Mouse (Mus musculus) embryonic facial prominence, embryonic 10.5 days (tissue): ENCODE results near the gene Myo18a. TPM values are rescaled to one million over a fixed set of nuclear protein-coding genes. Genes with fewer than 3 reads are reported as not detected.
A peak's percentile ranks its signal among the peaks of the same experiment; 100 is the strongest.

ENCODE experiments used
- DNase-seq: peaks from one replicate; pipeline ENCODE4 v3.0.0-alpha.2; 2017; ENCODE audit warnings: low spot score
- H3K27ac ChIP-seq: fragments of 300-500 bp; sonication (generic); replicated peaks from 2 replicates; pipeline ENCODE4 v1.5.1; 2016; ENCODE audit warnings: mild to moderate bottlenecking
- H3K27me3 ChIP-seq: fragments of 300-500 bp; sonication (generic); replicated peaks from 2 replicates; pipeline ENCODE4 v1.6.1; 2016; ENCODE audit warnings: low read depth, mild to moderate bottlenecking; ENCODE audit not compliant: poor library complexity, severe bottlenecking
- H3K36me3 ChIP-seq: fragments of 300-500 bp; sonication (generic); replicated peaks from 2 replicates; pipeline ENCODE4 v1.6.1; 2016; ENCODE audit warnings: mild to moderate bottlenecking, moderate library complexity
- H3K4me1 ChIP-seq: fragments of 300-500 bp; sonication (generic); 2 replicates; pipeline ENCODE4 v1.6.1; 2016
- H3K4me3 ChIP-seq: fragments of 300-500 bp; sonication (generic); 2 replicates; pipeline ENCODE4 v1.5.1; 2016; ENCODE audit warnings: mild to moderate bottlenecking, moderate library complexity
- H3K9me3 ChIP-seq: fragments of 300-500 bp; sonication (generic); 2 replicates; pipeline ENCODE4 v1.6.1; 2016; ENCODE audit warnings: mild to moderate bottlenecking
- WGBS: fragments of 180-500 bp; shearing (Covaris S2); methylation state at CpG from one replicate; pipeline ENCODE4 v1.1.7; 2016; 5-methylcytosine and 5-hydroxymethylcytosine counted together
- polyA plus RNA-seq: library from polyadenylated mRNA; unstranded; fragments of >200 nt; fragmentation: Nextera tagmentation; extraction: Ambion mirVana; gene quantifications from 2 replicates; pipeline ENCODE4 v1.2.1, GENCODE M21; 2016

The Myo18a gene
- polyA plus RNA-seq, 1 experiment from 2014 or later = 27.2 TPM

DNA sequence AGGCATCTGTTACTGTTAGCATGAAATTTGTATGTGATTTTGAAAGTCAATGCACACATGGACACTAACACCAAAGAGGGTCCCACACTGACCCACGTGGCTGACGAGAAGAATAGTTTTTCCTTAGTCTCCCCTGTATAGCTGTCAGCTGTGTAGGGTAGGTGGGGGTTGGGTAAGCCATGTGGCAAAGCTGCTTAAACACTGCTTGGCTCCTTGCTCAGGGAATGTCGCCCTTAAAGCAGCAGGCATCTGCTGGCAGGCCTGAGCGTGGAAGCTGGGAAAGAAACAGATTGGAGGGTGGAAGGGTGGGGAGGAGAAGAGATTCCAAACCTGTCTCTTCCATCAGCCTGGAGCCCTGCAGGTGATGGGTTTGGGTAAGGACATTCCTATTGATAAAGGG lies 108.4 kb downstream of the Myo18a start:
- no peaks in the 10 kb centered on the region for H3K36me3 ChIP-seq
- H3K27me3 ChIP-seq = peaks cover 85% of the 10 kb centered on the region
- peaks cover 65% of the 10 kb centered on the region for H3K4me1 ChIP-seq
- WGBS = 25% methylated on average over 4 of the region's 4 CpGs
- H3K27ac ChIP-seq = no peak overlapping the region; the same call in 1 of the 2 replicates
- no peak overlapping the region for H3K4me3 ChIP-seq
- H3K9me3 ChIP-seq = 0 out of 2 replicates have a peak, but pooled peaks cover 2% of the 10 kb centered on the region
- DNase-seq = no peak

DNA sequence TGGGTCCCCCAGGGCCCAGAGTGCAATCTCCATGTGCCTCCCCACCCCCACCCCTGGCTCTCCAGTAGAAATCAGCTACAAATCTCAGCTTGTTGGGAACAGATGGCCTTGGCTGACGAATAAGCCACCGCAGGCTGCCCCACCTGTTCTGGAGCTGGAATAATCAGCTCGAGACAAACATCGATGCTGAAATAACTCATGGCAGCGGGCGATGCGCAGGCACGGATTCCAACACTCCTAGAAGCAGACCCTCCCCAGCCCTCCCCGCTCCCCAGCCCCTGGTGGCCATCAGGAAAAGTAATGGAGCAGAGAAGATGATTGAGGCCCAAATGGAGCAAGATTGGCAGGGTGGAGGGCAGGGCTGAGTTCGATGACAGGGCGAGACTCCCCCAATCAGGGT lies 109.2 kb downstream of the Myo18a start:
- H3K36me3 ChIP-seq = no peaks in the 10 kb centered on the region
- 0 out of 2 replicates have a peak, but pooled peaks cover 4% of the 10 kb centered on the region for H3K9me3 ChIP-seq
- H3K27me3 ChIP-seq = peaks cover 84% of the 10 kb centered on the region
- no peak overlapping the region for H3K27ac ChIP-seq
- peaks cover 65% of the 10 kb centered on the region for H3K4me1 ChIP-seq
- 1% methylated on average over 11 of the region's 11 CpGs for WGBS
- H3K4me3 ChIP-seq = peak overlapping the region; percentile 8
- peak; percentile 48 for DNase-seq

DNA sequence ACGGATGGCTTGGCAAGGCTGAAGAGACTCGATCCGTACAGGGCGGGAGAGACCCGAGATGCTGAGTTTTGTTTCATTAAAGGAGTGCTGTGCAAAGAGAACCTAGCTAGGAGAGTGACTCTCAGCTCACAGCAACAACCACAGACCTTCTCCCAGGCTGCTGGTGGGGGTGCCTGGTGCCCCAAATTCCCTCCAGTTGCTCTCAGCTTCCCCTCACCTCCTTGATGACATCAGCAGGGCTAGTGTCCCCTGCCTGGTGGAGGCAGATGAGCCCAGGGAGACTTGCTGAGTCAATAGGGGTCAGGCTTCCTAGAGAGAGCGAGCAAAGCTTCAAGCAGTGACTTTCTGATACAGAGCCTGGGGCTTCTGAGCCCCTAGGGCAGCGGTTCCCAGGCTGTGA lies 109.6 kb downstream of the Myo18a start:
- H3K9me3 ChIP-seq = 0 out of 2 replicates have a peak, but pooled peaks cover 4% of the 10 kb centered on the region
- peak overlapping the region; percentile 8 for H3K4me3 ChIP-seq
- H3K27me3 ChIP-seq = peaks cover 79% of the 10 kb centered on the region
- DNase-seq = no peak
- peak overlapping the region; percentile 44; the same call in 1 of the 2 replicates for H3K27ac ChIP-seq
- H3K4me1 ChIP-seq = peaks cover 61% of the 10 kb centered on the region
- WGBS = 5% methylated on average over 7 of the region's 7 CpGs
- H3K36me3 ChIP-seq = no peaks in the 10 kb centered on the region

DNA sequence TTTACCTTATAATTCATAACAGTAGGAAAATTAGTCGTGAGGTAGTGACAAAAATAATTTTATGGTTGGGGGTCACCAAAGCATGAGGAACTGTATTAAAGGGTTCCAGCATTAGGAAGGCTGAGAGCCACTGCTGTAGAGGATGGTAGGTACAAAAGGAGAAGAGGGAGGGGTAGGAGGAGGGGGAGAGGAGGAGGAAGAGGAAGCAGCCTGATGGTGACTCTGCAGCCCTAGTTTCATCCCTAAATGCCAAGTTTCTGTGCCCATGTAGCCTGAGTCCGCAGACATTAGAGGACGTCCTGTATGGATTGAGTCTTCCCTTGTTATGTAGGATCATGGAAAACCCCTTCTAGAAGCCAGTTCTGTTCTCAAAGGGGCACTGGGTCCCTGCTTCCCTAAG lies 110.1 kb downstream of the Myo18a start:
- Histone ChIP-seq H3K36me3 (no peaks in the 10 kb centered on the region), H3K27me3 (peaks cover 77% of the 10 kb centered on the region), H3K27ac (no peak overlapping the region; the same call in 1 of the 2 replicates), H3K4me3 (no peak overlapping the region), H3K9me3 (0 out of 2 replicates have a peak, but pooled peaks cover 4% of the 10 kb centered on the region), H3K4me1 (peaks cover 57% of the 10 kb centered on the region)
- WGBS = 40% methylated on average over 3 of the region's 3 CpGs
- no peak for DNase-seq

DNA sequence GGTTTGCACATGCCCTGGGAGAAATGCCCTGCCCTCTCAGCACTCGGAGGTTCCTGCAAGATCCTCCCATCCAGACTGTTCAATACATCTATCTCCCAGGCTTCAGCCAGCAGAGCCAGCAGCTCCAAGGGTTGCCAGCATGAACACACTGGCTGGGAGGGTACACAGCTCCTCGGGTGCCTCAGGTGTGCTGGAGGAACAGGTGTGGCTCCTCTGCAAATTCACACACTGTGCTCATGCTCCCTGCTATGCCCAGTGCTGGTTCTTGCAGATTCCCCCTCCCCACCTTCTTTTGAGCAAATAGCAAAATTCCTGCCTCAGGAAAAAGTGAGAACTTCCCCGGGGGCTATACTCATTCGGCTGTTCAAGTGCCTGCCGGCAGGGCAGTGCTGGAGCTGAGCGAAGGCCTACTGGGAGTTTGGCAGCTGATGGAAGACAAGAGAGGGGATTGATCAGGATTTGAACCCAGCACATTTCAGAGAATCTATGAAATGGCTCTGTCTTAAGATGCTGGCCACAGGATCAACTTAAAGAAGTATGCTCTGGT lies 111.7 kb downstream of the Myo18a start:
- Histone ChIP-seq H3K27me3 (peaks cover 62% of the 10 kb centered on the region), H3K4me3 (no peak overlapping the region), H3K9me3 (0 out of 2 replicates have a peak, but pooled peaks cover 4% of the 10 kb centered on the region), H3K27ac (no peak overlapping the region), H3K36me3 (no peaks in the 10 kb centered on the region), H3K4me1 (peaks cover 42% of the 10 kb centered on the region)
- DNase-seq = no peak
- WGBS = 61% methylated on average over 6 of the region's 6 CpGs

DNA sequence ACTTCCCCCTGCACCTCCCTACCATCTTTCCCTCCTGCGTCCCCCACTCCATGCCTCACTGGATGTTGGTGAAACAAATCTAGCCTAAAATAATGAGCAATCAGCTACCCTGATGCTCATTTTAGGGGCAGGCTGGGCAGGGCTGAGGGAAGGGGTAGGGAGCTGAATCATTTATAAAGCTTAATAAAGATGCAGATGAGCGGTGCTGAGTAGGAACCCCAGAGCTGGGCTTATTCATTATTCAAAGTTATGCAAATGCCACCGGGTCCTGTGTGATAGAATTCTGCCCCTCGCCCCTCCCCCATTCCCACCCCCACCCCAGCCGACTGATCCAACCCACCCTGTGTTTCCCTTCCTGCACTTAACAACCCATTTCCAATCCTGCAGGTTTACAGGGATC lies 112.2 kb downstream of the Myo18a start:
- no peak overlapping the region for H3K4me3 ChIP-seq
- H3K27me3 ChIP-seq = peaks cover 62% of the 10 kb centered on the region
- no peak overlapping the region for H3K27ac ChIP-seq
- no peaks in the 10 kb centered on the region for H3K36me3 ChIP-seq
- 0 out of 2 replicates have a peak, but pooled peaks cover 4% of the 10 kb centered on the region for H3K9me3 ChIP-seq
- peaks cover 42% of the 10 kb centered on the region for H3K4me1 ChIP-seq
- WGBS = 65% methylated on average over 5 of the region's 5 CpGs
- no peak for DNase-seq

DNA sequence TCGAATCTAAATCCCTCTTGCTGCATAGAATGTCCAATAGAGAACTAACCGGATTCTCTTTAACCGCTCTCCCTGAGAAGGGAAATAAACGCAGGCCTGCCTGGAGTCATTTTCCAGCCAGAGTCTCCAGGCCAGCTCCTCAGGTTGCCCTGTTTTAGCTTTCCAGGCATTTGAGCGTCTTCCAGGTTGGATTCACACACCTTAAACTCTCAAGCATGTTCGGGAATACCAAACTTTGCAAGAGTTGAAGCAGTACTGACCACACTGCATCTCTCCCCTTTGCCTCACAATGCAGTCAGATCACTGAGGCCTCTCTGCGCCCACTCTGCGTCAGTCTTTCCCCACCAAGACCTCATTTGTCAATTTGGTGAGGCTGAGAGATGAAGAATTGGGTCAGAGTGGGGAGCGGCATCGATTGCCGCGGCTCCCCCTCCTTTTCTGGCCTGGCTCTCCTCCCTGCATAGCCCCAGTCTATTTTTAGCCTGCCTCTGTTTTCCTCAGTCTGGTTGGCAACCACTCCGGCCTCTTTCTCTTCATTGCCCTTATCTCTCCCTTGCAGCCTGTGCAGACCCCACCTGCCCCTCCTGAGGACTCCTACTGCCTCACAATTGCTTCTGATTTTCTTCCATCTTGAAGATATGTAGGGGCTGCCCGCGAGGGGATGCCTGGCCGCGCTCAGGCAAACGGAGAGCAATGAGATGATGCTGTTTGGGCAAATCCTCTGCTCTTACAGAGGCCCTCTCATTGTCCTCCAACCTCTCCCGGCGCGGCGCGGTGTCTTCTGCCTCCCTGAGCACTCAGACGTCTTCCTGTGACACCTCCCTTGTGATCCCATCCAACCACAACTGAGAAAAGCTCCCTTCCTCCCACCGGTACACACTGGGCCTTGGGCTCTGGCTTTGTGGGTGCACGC lies 113.1 kb downstream of the Myo18a start:
- Histone ChIP-seq H3K27me3 (peaks cover 55% of the 10 kb centered on the region), H3K9me3 (0 out of 2 replicates have a peak, but pooled peaks cover 4% of the 10 kb centered on the region), H3K36me3 (no peaks in the 10 kb centered on the region), H3K4me1 (peaks cover 41% of the 10 kb centered on the region), H3K27ac (0 out of 2 replicates have a peak overlapping the region, but pooled peaks have one; percentile 41), H3K4me3 (no peak overlapping the region)
- WGBS = 63% methylated on average over 26 of the region's 26 CpGs
- DNase-seq = no peak

DNA sequence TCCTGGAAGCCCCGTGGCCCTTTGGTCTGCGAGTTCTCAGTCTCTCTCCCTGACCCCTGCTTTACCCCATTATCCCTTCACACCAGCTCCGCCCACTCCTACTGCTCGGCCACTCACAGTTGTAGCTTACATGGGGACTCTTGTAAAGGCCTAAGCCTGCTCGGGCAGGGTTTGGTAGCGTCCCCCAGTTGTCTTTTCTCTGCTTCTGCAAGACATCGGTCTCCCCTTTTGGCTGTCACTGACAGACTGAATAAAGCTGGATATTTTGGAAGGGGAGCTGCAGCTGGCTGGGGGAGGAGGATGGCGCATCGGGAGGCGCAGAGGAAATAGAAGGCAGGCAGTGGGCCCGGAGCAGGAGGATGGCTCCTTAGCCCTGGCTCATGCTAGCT lies 113.7 kb downstream of the Myo18a start:
- Histone ChIP-seq H3K27me3 (peaks cover 54% of the 10 kb centered on the region), H3K4me1 (peaks cover 36% of the 10 kb centered on the region), H3K9me3 (0 out of 2 replicates have a peak, but pooled peaks cover 4% of the 10 kb centered on the region), H3K4me3 (no peak overlapping the region), H3K36me3 (no peaks in the 10 kb centered on the region), H3K27ac (0 out of 2 replicates have a peak overlapping the region, but pooled peaks have one; percentile 41)
- no peak for DNase-seq
- WGBS = 56% methylated on average over 11 of the region's 11 CpGs

DNA sequence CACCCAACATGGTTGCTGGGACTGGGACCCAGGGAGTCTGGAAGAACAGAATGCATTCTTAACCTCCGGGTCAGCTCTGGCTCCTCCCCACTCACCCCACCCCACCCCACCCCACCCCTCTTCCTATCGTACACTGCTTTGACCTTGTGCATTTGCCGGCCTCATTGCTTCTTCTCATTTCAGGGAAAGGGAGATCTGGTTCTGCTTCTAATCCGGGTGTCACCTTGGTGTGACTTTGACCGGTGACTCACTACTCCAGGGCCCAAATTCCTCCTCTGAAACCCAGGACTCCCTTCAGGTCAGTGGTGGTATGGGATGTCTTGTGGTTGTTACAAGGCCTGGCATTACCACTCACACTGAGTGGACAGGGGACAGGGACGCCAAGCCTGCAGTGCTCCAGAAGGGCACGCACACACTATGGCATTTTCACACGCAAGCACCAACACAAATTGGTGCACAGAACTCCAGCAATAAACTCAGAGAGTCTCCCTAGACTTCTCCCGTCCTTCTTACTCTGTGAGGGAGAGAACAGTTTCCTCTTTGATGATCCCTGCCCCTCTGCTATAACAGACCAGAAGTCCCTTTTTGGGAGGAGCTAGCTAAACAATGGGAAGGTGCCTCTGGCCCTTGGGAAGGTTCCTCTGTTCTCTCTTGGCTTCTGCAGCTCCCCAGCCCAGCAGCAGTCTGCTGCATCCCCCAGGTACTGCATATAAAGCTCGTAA lies 121.6 kb downstream of the Myo18a start:
- 35% methylated on average over 10 of the region's 10 CpGs for WGBS
- no peaks in the 10 kb centered on the region for H3K36me3 ChIP-seq
- H3K4me3 ChIP-seq = peak overlapping the region; percentile 5; the same call in 1 of the 2 replicates
- peaks cover 78% of the 10 kb centered on the region for H3K27me3 ChIP-seq
- H3K9me3 ChIP-seq = no peaks in the 10 kb centered on the region
- peak overlapping the region; percentile 35; the same call in 1 of the 2 replicates for H3K27ac ChIP-seq
- H3K4me1 ChIP-seq = peaks cover 50% of the 10 kb centered on the region
- DNase-seq = no peak

DNA sequence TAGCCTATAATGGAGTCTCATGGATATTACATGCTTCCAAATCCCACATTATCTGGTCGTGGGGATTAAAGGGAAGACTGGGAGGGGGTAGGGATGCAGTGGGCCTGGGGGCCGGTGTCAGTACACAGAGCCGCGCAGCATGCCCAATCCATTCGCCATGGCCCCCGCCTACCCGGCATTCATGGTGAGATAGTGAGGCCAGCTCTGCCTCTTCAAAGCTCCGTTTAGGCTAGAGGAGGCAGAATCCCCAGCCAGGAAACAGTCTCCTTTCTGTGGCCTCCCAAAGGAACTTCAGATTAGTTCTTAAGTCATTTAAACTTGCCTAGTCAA lies 122.2 kb downstream of the Myo18a start:
- Histone ChIP-seq H3K36me3 (no peaks in the 10 kb centered on the region), H3K4me1 (peaks cover 50% of the 10 kb centered on the region), H3K4me3 (peak overlapping the region; percentile 5; the same call in 1 of the 2 replicates), H3K9me3 (no peaks in the 10 kb centered on the region), H3K27me3 (peaks cover 77% of the 10 kb centered on the region), H3K27ac (0 out of 2 replicates have a peak overlapping the region, but pooled peaks have one; percentile 35)
- WGBS = 25% methylated on average over 8 of the region's 8 CpGs
- DNase-seq = peak; percentile 54

DNA sequence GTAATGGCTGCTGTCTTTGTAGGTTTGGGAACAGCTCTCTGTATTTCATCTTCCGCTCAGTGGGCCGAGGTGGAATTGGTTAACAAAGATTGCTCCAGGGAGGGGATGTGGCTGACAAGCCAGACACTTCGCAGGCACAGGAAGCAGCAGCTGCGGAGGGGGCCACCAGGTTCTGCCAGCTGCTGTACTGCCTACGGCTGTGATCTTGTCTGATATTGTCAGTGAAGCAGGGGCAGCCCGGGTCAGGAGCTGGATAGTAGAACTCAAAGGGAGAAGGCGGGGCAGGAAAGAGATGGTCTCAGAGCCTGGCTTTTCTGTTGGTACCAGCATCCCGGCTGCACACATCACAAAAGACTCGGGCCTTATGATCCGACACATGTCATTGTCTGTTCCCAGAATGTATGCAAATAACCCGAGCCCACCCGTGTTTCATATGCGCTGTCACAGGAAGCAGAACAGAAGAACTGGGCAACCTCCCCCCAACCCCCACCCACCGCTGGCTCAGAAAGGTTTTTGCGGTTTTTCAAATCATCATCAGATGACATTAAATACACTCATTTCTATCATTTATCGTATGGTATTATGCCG lies 124.4 kb downstream of the Myo18a start:
- H3K27ac ChIP-seq = peak overlapping the region; percentile 52
- H3K36me3 ChIP-seq = no peaks in the 10 kb centered on the region
- peak; percentile 68 for DNase-seq
- H3K27me3 ChIP-seq = peaks cover 84% of the 10 kb centered on the region
- H3K9me3 ChIP-seq = no peaks in the 10 kb centered on the region
- peaks cover 48% of the 10 kb centered on the region for H3K4me1 ChIP-seq
- peak overlapping the region; percentile 11; the same call in 1 of the 2 replicates for H3K4me3 ChIP-seq
- WGBS = 41% methylated on average over 17 of the region's 17 CpGs

DNA sequence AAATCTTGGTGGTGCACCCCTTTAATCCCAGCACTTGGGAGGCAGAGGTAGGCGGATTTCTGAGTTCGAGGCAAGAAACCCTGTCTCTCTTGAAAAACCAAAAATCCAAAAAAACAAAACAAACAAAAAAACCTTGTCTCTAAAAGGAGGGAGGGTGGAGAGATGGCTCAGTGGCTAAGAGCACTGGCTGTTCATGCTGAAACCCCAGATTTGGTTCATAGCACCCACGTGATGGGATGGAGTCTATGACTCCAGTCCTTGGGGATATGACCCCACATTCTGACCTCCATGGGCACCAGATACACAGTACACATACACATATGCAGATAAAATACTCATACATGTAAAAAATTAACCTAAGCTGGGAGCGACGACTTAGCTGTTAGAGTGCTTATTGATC lies 125.8 kb downstream of the Myo18a start:
- Histone ChIP-seq H3K4me1 (peaks cover 60% of the 10 kb centered on the region), H3K27ac (no peak overlapping the region), H3K4me3 (no peak overlapping the region), H3K27me3 (peaks cover 85% of the 10 kb centered on the region), H3K36me3 (no peaks in the 10 kb centered on the region), H3K9me3 (no peaks in the 10 kb centered on the region)
- 87% methylated on average over 5 of the region's 5 CpGs for whole genome bisulfite sequencing
- DNase-seq = no peak
